ENCODE assay signal across 23 mouse cellular contexts in genomic region chr3:15126736-15127135, GRCm38 (mm10).
DNase-seq lines count a peak whose midpoint lies in the region; ATAC-seq and TF ChIP-seq lines count a peak whose summit lies in the region.
"Had no signal": no experiment of that assay in that cellular context is flagged by ENCODE, and none has a peak within 500 bp of the region (broad histone marks: within the 10 kb centered on the region; RNA-seq: fewer than 3 reads in every experiment).

No protein-coding gene starts in this region.

- ATAC-seq in liver, embryonic 16.5 days (ENCODE audit: low read depth): 0 out of 2 replicates have a peak, but pooled peaks have one; percentile 27
- ATAC-seq in liver, embryonic 12.5 days: no peak
- peak; percentile 43 for ATAC-seq in activated CD4-positive, CD25-positive, alpha-beta regulatory T cell, adult 4 months
- ATAC-seq: hindbrain, postnatal 0 days; midbrain, embryonic 13.5 days had no signal

- no peak overlapping the region for H3K4me3 ChIP-seq in liver, embryonic 16.5 days (ENCODE audit: low read depth, low read length)
- H3K4me3 ChIP-seq in liver, embryonic 12.5 days: no peak overlapping the region
- no peak overlapping the region for H3K4me3 ChIP-seq in layer of hippocampus, adult 2 months
- H3K4me3 ChIP-seq: embryonic facial prominence, embryonic 10.5 days; gastrocnemius, adult 2 months; heart, embryonic 10.5 days; hindbrain, embryonic 10.5 days; liver, embryonic 13.5 days; midbrain, embryonic 13.5 days; neural tube, embryonic 13.5 days; stomach, embryonic 15.5 days had no signal

- no peak overlapping the region for H3K27ac ChIP-seq in liver, embryonic 16.5 days (ENCODE audit: low read length)
- no peak overlapping the region for H3K27ac ChIP-seq in liver, embryonic 12.5 days
- H3K27ac ChIP-seq in layer of hippocampus, adult 2 months: no peak overlapping the region
- H3K27ac ChIP-seq: embryonic facial prominence, embryonic 10.5 days; gastrocnemius, adult 2 months; heart, embryonic 10.5 days; hindbrain, embryonic 10.5 days; hindbrain, postnatal 0 days; kidney, postnatal 0 days; liver, embryonic 13.5 days; midbrain, embryonic 13.5 days; neural tube, embryonic 13.5 days; stomach, embryonic 15.5 days had no signal

- WGBS in liver, embryonic 16.5 days (ENCODE audit: insufficient replicate concordance): 42% methylated on average over 4 of the region's 4 CpGs
- 50% methylated on average over 4 of the region's 4 CpGs for WGBS in liver, embryonic 12.5 days (ENCODE audit: insufficient replicate concordance)

- no peak overlapping the region for H3K9ac ChIP-seq in liver, embryonic 16.5 days (ENCODE audit: low read depth, low read length)
- no peak overlapping the region for H3K9ac ChIP-seq in liver, embryonic 12.5 days
- H3K9ac ChIP-seq: liver, embryonic 13.5 days; midbrain, embryonic 13.5 days; neural tube, embryonic 13.5 days; stomach, embryonic 15.5 days had no signal

- H3K36me3 ChIP-seq in liver, embryonic 16.5 days (ENCODE audit: control insufficient read depth, insufficient read depth): no peaks in the 10 kb centered on the region
- H3K36me3 ChIP-seq in liver, embryonic 12.5 days: no peaks in the 10 kb centered on the region
- H3K36me3 ChIP-seq: embryonic facial prominence, embryonic 10.5 days; G1E; heart, embryonic 10.5 days; hindbrain, embryonic 10.5 days; liver, embryonic 13.5 days; midbrain, embryonic 13.5 days; neural tube, embryonic 13.5 days; stomach, embryonic 15.5 days had no signal

- no peak for TF ChIP-seq CTCF in layer of hippocampus, adult 2 months (conservative IDR thresholded peaks at IDR 0.05)

- no peak overlapping the region for H3K4me2 ChIP-seq in liver, embryonic 16.5 days (ENCODE audit: low read depth, low read length)
- no peak overlapping the region for H3K4me2 ChIP-seq in liver, embryonic 12.5 days
- H3K4me2 ChIP-seq: liver, embryonic 13.5 days; midbrain, embryonic 13.5 days; neural tube, embryonic 13.5 days; stomach, embryonic 15.5 days had no signal

- no peaks in the 10 kb centered on the region for H3K27me3 ChIP-seq in liver, embryonic 16.5 days (ENCODE audit: control insufficient read depth, insufficient read depth, low read depth, low read length)
- no peaks in the 10 kb centered on the region for H3K27me3 ChIP-seq in liver, embryonic 12.5 days (replicated peaks)
- H3K27me3 ChIP-seq: liver, embryonic 13.5 days; midbrain, embryonic 13.5 days; neural tube, embryonic 13.5 days; stomach, embryonic 15.5 days had no signal

- H3K9me3 ChIP-seq in liver, embryonic 16.5 days (replicated peaks; ENCODE audit: control insufficient read depth, low read length): no peaks in the 10 kb centered on the region
- H3K9me3 ChIP-seq in liver, embryonic 12.5 days (replicated peaks): no peaks in the 10 kb centered on the region
- H3K9me3 ChIP-seq: embryonic facial prominence, embryonic 10.5 days; G1E; heart, embryonic 10.5 days; hindbrain, embryonic 10.5 days; liver, embryonic 13.5 days; midbrain, embryonic 13.5 days; neural tube, embryonic 13.5 days; stomach, embryonic 15.5 days had no signal

- DNase-seq in thymus, postnatal 0 days (ENCODE audit: low spot score): peak; percentile 3
- no peak for DNase-seq in thymus, postnatal 10 days (ENCODE audit: low spot score in 2 of 2)
- no peak for DNase-seq in frontal cortex, postnatal 10 days (ENCODE audit: low spot score in 2 of 2)
- DNase-seq in layer of hippocampus, adult 2 months (ENCODE audit: low spot score in 2 of 2): no peak
- DNase-seq: cerebellum, adult 8-10 months; gastrocnemius, adult 2 months; kidney, adult 11 months; left cerebral cortex, postnatal 4 days; liver, embryonic 13.5 days; right cerebral cortex, postnatal 25 days; thymus, adult 18-20 months had no signal

- H3K4me1 ChIP-seq in liver, embryonic 16.5 days (ENCODE audit: control insufficient read depth, low read depth, low read length): no peaks in the 10 kb centered on the region
- H3K4me1 ChIP-seq in liver, embryonic 12.5 days: no peaks in the 10 kb centered on the region
- H3K4me1 ChIP-seq: embryonic facial prominence, embryonic 10.5 days; heart, embryonic 10.5 days; hindbrain, embryonic 10.5 days; liver, embryonic 13.5 days; midbrain, embryonic 13.5 days; neural tube, embryonic 13.5 days; stomach, embryonic 15.5 days had no signal
